Mouse (Mus musculus): ENCODE measurements around the gene Adprhl2. TPM values are rescaled to one million over a fixed set of nuclear protein-coding genes. Genes with fewer than 3 reads are reported as not detected.

Gene Adprhl2
- polyA plus RNA-seq, 1 experiment = 33.9 TPM

DNA sequence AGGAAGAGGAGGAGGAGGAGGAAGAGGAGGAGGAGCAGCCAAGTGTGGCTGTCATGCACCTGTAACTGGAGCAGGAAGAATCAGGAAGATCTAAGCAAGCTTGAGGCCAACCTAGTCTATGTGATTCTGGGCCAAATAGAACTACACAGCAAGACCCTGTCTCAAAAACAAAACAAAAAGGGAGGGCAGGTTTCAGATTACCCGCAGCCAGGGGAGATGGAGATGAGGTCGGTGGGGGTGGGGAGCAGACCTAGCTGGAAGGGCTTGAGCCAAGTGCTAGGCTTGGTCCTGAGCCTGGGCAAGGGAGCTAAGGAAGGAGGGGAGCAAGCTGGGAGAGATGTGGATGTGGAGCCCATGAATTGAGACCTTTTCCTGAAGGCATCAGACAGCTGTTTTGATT is 14.7 kb downstream of the Adprhl2 start:
- TF ChIP-seq CTCF (IDR thresholded peaks at IDR 0.05; ENCODE audit: extremely low read depth, insufficient read length, insufficient replicate concordance, low read depth, low read length) (no peak), POLR2A (IDR thresholded peaks at IDR 0.05; ENCODE audit: low read depth, low read length) (no peak)
- Histone ChIP-seq H3K4me3 (ENCODE audit: low read depth, low read length) (no peak overlapping the region), H3K27ac (ENCODE audit: insufficient read depth, low read depth, low read length) (no peak overlapping the region), H3K27me3 (ENCODE audit: control insufficient read depth, insufficient read depth, low read length) (peaks cover 9% of the 10 kb centered on the region; the same call in 1 of the 2 replicates), H3K36me3 (ENCODE audit: control insufficient read depth, insufficient read depth, low read length) (no peaks in the 10 kb centered on the region), H3K4me1 (ENCODE audit: control insufficient read depth, insufficient read depth, insufficient read length, low read length) (no peaks in the 10 kb centered on the region)
- 34% methylated on average over 2 of the region's 2 CpGs for WGBS

DNA sequence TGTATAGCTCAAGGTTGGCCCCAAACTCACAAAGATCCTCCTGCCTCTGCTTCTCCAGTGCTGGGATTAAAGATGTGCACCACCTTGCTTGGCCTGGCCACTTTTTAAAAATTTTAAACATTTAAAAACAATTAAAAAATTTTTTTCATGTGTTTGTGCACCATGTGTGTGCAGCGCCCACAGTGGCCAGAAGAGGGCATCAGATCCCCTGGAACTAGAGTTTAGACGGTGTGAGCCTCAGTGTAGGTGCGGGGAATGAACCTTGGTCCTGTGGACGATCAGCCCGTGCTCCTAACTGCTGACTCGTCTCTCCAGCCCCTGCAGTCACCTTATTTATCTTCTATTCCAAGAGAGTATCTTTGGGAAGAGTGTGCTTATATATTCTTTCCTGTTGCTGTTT is 15.4 kb downstream of the Adprhl2 start:
- Histone ChIP-seq H3K27me3 (ENCODE audit: control insufficient read depth, insufficient read depth, low read length) (peaks cover 15% of the 10 kb centered on the region), H3K4me1 (ENCODE audit: control insufficient read depth, insufficient read depth, insufficient read length, low read length) (peaks cover 4% of the 10 kb centered on the region; the same call in 1 of the 2 replicates), H3K27ac (ENCODE audit: insufficient read depth, low read depth, low read length) (no peak overlapping the region), H3K36me3 (ENCODE audit: control insufficient read depth, insufficient read depth, low read length) (no peaks in the 10 kb centered on the region), H3K4me3 (ENCODE audit: low read depth, low read length) (no peak overlapping the region)
- 86% methylated on average over 6 of the region's 6 CpGs for WGBS
- TF ChIP-seq CTCF (IDR thresholded peaks at IDR 0.05; ENCODE audit: extremely low read depth, insufficient read length, insufficient replicate concordance, low read depth, low read length) (no peak), POLR2A (IDR thresholded peaks at IDR 0.05; ENCODE audit: low read depth, low read length) (no peak)

DNA sequence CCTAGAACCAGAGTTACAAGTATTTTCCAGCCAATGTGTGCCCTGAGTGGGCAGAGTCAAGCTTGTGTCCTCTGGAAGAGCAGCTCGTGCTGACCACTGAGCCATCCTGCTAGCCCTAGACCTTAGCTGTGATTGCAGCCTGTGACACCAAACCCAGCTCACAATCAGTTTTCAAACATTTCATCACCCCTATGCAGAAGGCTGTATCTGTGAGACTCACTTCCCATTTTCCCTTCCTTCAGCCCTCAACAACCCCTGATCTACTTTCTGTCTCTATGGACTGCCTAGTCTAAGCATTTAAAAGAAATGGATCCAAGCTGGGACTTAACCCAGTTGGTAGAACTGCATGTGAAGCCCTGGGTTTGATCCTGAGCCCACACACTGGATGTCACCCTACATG is 16.1 kb downstream of the Adprhl2 start:
- WGBS = 85% methylated on average over 1 of the region's 1 CpGs
- no peak overlapping the region for H3K4me3 ChIP-seq (ENCODE audit: low read depth, low read length)
- H3K27me3 ChIP-seq (ENCODE audit: control insufficient read depth, insufficient read depth, low read length) = peaks cover 22% of the 10 kb centered on the region
- H3K27ac ChIP-seq (ENCODE audit: insufficient read depth, low read depth, low read length) = no peak overlapping the region
- H3K4me1 ChIP-seq (ENCODE audit: control insufficient read depth, insufficient read depth, insufficient read length, low read length) = peaks cover 10% of the 10 kb centered on the region
- TF ChIP-seq CTCF (IDR thresholded peaks at IDR 0.05; ENCODE audit: extremely low read depth, insufficient read length, insufficient replicate concordance, low read depth, low read length) (no peak), POLR2A (IDR thresholded peaks at IDR 0.05; ENCODE audit: low read depth, low read length) (no peak)
- H3K36me3 ChIP-seq (ENCODE audit: control insufficient read depth, insufficient read depth, low read length) = no peaks in the 10 kb centered on the region

DNA sequence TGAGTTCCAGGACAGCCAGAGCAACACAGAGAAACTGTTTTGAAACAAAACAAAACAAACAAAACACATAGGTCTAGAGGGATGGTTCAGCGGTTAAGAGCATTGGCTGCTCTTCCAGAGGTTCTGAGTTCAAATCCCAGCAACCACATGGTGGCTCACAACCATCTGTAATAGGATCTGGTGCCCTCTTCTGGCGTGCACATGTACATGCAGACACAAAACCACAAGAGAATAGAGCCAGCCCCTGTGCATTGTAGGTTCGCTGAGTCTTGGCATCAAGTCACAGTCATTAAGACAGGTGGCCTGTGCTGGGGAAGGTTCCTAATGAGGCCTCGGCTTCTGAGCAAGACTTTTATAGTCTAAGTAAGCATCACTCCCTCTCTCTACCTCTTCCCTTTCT is 17.6 kb downstream of the Adprhl2 start:
- Histone ChIP-seq H3K36me3 (ENCODE audit: control insufficient read depth, insufficient read depth, low read length) (no peaks in the 10 kb centered on the region), H3K27ac (ENCODE audit: insufficient read depth, low read depth, low read length) (no peak overlapping the region), H3K27me3 (ENCODE audit: control insufficient read depth, insufficient read depth, low read length) (peaks cover 26% of the 10 kb centered on the region), H3K4me3 (ENCODE audit: low read depth, low read length) (no peak overlapping the region), H3K4me1 (ENCODE audit: control insufficient read depth, insufficient read depth, insufficient read length, low read length) (peaks cover 10% of the 10 kb centered on the region)
- TF ChIP-seq CTCF (IDR thresholded peaks at IDR 0.05; ENCODE audit: extremely low read depth, insufficient read length, insufficient replicate concordance, low read depth, low read length) (peak; percentile 28; the same call in 1 of the 2 replicates), POLR2A (IDR thresholded peaks at IDR 0.05; ENCODE audit: low read depth, low read length) (no peak)
- 58% methylated on average over 4 of the region's 4 CpGs for WGBS

DNA sequence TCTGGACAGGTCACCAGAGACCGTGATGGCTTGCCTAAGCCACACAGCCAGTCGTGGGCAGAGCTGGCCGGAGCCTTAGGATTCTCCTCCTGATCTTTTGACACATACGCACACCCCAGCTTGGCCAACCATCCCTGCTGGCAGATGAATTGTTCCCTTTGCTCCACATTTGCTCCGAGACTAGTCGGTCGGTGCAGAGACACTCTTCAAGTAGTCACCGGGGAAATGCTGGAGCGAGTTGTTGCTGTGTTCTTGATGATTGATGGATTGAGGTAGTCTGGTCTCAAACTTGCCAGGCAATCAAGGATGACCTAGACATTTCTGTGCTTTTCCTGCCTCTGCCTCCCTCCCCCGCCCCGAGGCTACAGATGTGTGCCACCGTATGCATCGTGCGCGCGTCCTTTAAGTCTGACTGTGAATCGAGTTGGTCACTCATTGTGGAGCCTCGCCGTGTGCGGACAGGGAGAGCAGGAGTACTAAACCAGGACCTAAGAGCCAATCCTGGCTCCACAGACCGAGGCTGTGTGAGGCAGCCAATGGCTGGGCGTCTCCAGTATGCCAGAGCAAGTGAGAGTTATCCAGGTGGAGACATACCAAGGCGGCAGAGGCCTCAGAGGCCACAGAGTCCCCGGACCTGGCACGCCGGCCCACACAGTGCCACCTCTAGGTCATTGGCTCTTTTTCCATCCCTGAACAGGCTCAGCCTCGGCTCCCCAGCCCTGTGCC is 19.8 kb downstream of the Adprhl2 start:
- TF ChIP-seq CTCF (IDR thresholded peaks at IDR 0.05; ENCODE audit: extremely low read depth, insufficient read length, insufficient replicate concordance, low read depth, low read length) (no peak), POLR2A (IDR thresholded peaks at IDR 0.05; ENCODE audit: low read depth, low read length) (no peak)
- WGBS = 25% methylated on average over 27 of the region's 27 CpGs
- peaks cover 14% of the 10 kb centered on the region for H3K4me1 ChIP-seq (ENCODE audit: control insufficient read depth, insufficient read depth, insufficient read length, low read length)
- H3K4me3 ChIP-seq (ENCODE audit: low read depth, low read length) = peak overlapping the region; percentile 37
- no peaks in the 10 kb centered on the region for H3K36me3 ChIP-seq (ENCODE audit: control insufficient read depth, insufficient read depth, low read length)
- no peak overlapping the region for H3K27ac ChIP-seq (ENCODE audit: insufficient read depth, low read depth, low read length)
- peaks cover 26% of the 10 kb centered on the region for H3K27me3 ChIP-seq (ENCODE audit: control insufficient read depth, insufficient read depth, low read length)

DNA sequence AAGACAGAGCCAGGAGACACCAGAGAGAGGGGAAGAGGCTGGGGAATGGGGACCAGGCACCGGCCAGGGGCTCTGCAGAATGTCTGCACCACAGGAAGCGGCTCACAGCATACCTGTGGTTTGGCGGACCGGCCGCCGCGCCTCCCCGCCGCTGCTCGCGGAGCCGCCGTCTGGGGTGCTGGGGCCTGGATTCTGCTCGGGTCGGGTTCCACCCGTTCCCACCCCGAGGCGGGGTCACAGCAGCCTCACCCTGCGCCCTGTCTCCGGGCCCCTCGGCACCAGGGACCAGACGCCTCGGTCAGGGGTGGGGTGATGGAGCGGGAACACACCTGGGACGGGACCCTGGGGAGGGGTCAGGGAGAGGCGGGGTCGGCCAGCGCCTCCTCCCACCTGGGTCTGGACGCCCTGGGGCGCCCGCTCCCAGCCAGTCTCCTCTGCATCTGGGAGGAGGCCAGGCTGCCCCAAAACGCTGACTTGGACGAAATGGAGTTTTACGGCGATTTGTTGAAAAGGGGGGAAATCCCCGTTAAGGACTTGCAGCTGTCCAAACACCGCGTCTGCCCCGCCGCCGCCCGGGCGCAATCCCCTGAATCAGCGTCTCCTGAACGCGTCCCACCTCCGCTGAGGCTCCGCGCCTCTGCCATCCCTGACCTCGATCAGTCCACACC is 20.5 kb downstream of the Adprhl2 start:
- Histone ChIP-seq H3K4me1 (ENCODE audit: control insufficient read depth, insufficient read depth, insufficient read length, low read length) (peaks cover 14% of the 10 kb centered on the region), H3K36me3 (ENCODE audit: control insufficient read depth, insufficient read depth, low read length) (no peaks in the 10 kb centered on the region), H3K4me3 (ENCODE audit: low read depth, low read length) (peak overlapping the region; percentile 37), H3K27ac (ENCODE audit: insufficient read depth, low read depth, low read length) (no peak overlapping the region), H3K27me3 (ENCODE audit: control insufficient read depth, insufficient read depth, low read length) (peaks cover 24% of the 10 kb centered on the region)
- WGBS = under 1% methylated on average over 49 of the region's 50 CpGs
- TF ChIP-seq POLR2A (IDR thresholded peaks at IDR 0.05; ENCODE audit: low read depth, low read length) (no peak), CTCF (IDR thresholded peaks at IDR 0.05; ENCODE audit: extremely low read depth, insufficient read length, insufficient replicate concordance, low read depth, low read length) (no peak)

DNA sequence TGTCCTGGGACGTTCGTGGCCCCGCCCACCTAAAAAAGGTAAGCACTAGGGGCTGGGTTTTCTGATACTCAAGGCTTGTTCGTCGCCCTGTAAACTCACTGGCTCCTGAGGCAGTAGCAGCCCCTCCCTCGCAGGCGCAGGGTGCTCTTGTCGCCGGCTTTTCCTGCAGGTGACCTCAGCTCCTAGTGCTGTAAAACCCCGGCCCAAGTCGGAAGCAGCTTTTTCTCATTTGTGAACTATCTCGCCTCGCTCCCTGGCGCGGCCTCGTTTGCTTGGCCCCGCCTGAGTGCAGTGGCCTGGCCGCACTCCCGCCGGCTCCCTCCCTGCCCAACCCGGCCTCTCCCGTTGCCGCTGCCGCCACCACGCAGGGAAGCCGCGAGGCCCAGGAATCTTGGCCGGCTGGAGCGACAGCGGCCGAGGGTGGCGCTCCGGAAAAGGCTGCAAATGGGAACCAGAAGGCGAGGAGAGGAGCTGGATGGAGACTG is 24.8 kb downstream of the Adprhl2 start:
- under 1% methylated on average over 34 of the region's 34 CpGs for WGBS
- Histone ChIP-seq H3K27ac (ENCODE audit: insufficient read depth, low read depth, low read length) (no peak overlapping the region), H3K4me3 (ENCODE audit: low read depth, low read length) (peak overlapping the region; percentile 41), H3K27me3 (ENCODE audit: control insufficient read depth, insufficient read depth, low read length) (peaks cover 16% of the 10 kb centered on the region), H3K4me1 (ENCODE audit: control insufficient read depth, insufficient read depth, insufficient read length, low read length) (peaks cover 14% of the 10 kb centered on the region), H3K36me3 (ENCODE audit: control insufficient read depth, insufficient read depth, low read length) (no peaks in the 10 kb centered on the region)
- TF ChIP-seq CTCF (IDR thresholded peaks at IDR 0.05; ENCODE audit: extremely low read depth, insufficient read length, insufficient replicate concordance, low read depth, low read length) (no peak), POLR2A (IDR thresholded peaks at IDR 0.05; ENCODE audit: low read depth, low read length) (no peak)

Data from small intestine, adult 2 months (tissue).